Mouse (Mus musculus) neutrophil, adult 59 days (primary cell): ENCODE results near the gene Rpl35a. TPM values are rescaled to one million over a fixed set of nuclear protein-coding genes. Genes with fewer than 3 reads are reported as not detected.

Experiments used
- total RNA-seq, 2 experiments: library from RNA; stranded (reverse); gene quantifications; 1 replicate in 1 of 2; 2 replicates in 1 of 2; pipeline ENCODE4 v1.2.4; 2023

Gene Rpl35a
- 100 to 1,000 TPM; 344 to 412 TPM for total RNA-seq

GRCm38 (mm10) chr16:33056095-33056785, at the start of gene Rpl35a, which contains the start of gene Iqcg:
Gene Rpl35a, plus strand, starts transcription at chr16:33056453.
Gene Iqcg, minus strand, starts transcription at chr16:33056218.

GRCm38 (mm10) chr16:33062024-33062681, 5.9 kb downstream of the Rpl35a start, which contains the start of gene Lmln:
Gene Lmln, plus strand, starts transcription at chr16:33062521.

Other genes starting within 250 kb of the Rpl35a start
- not detected for gene Smbd1, start 246.0 kb upstream of the Rpl35a start, total RNA-seq
- gene Fyttd1, start 179.0 kb upstream of the Rpl35a start, total RNA-seq, result 10 to 100 TPM; 17.3 to 20.7 TPM
- gene Rubcn, start 178.7 kb upstream of the Rpl35a start, total RNA-seq, result 10 to 100 TPM; 17.4 to 26.2 TPM
- gene Lrch3, start 142.4 kb upstream of the Rpl35a start, total RNA-seq, result 10 to 100 TPM; 28.9 to 36.5 TPM
- under 1 TPM in 1 of 2 experiments, not detected in 1; 0.07 TPM for gene Iqcg, start 235 bp upstream of the Rpl35a start, total RNA-seq
- 1 to 10 TPM; 3.6 to 6.1 TPM for gene Lmln, start 6.1 kb downstream of the Rpl35a start, total RNA-seq
- 10 to 100 TPM; 35.2 to 39.4 TPM for gene Osbpl11, start 128.6 kb downstream of the Rpl35a start, total RNA-seq
- gene Snx4, start 195.0 kb downstream of the Rpl35a start, total RNA-seq, result 10 to 100 TPM; 43.4 to 44.1 TPM